Mouse (Mus musculus): Measurements from ENCODE around the gene 4933430I17Rik.

- no peak for TF ChIP-seq CTCF (IDR thresholded peaks at IDR 0.05; ENCODE audit: control insufficient read depth, insufficient read depth, insufficient replicate concordance, low read depth, low read length)
- no peak for TF ChIP-seq POLR2A (IDR thresholded peaks at IDR 0.05; ENCODE audit: control insufficient read depth, low read depth, low read length)
Measured at GRCm38 (mm10) chr4:62567696-62568095, 42.5 kb downstream of the 4933430I17Rik start.
